Mouse (Mus musculus) stomach, embryonic 14.5 days (tissue): Measurements from ENCODE around the gene Mrpl53. TPM values are rescaled to one million over a fixed set of nuclear protein-coding genes. Genes with fewer than 3 reads are reported as not detected.

Experiments
- ATAC-seq: fragments of 200-750 bp; cut with Nextera tagmentation; 2 replicates; pipeline ENCODE4 v1.8.0; 2017; ENCODE audit warnings: low read depth, moderate TSS enrichment; ENCODE audit not compliant: insufficient number of reproducible peaks, insufficient read depth, low FRiP score
- H3K27ac ChIP-seq: fragments of 300-500 bp; sonication (generic); 2 replicates; pipeline ENCODE4 v1.5.1; 2014; ENCODE audit warnings: mild to moderate bottlenecking, low read length, moderate library complexity, mixed read lengths
- H3K27me3 ChIP-seq: fragments of 300-500 bp; sonication (generic); 2 replicates; pipeline ENCODE4 v1.6.1; 2014; ENCODE audit warnings: low read length, control low read depth, mixed read lengths; ENCODE audit not compliant: control insufficient read depth, insufficient read depth
- H3K36me3 ChIP-seq: fragments of 300-500 bp; sonication (generic); 2 replicates; pipeline ENCODE4 v1.6.1; 2014; ENCODE audit warnings: mild to moderate bottlenecking, control low read depth, low read length, moderate library complexity, mixed read lengths; ENCODE audit not compliant: control insufficient read depth, insufficient read depth
- H3K4me1 ChIP-seq: fragments of 300-500 bp; sonication (generic); 2 replicates; pipeline ENCODE4 v1.6.1; 2014; ENCODE audit warnings: low read length, control low read depth, mixed read lengths; ENCODE audit not compliant: control insufficient read depth, insufficient read depth
- H3K4me2 ChIP-seq: fragments of 300-500 bp; sonication (generic); replicated peaks from 2 replicates; pipeline ENCODE4 v1.6.1; 2014; ENCODE audit warnings: low read depth, low read length, control low read depth
- H3K4me3 ChIP-seq: fragments of 300-500 bp; sonication (generic); 2 replicates; pipeline ENCODE4 v1.5.1; 2014; ENCODE audit warnings: low read depth, low read length, control low read depth
- H3K9ac ChIP-seq: fragments of 300-500 bp; sonication (generic); replicated peaks from 2 replicates; pipeline ENCODE4 v1.6.1; 2014; ENCODE audit warnings: low read depth, mild to moderate bottlenecking, control low read depth, low read length, moderate library complexity, mixed read lengths
- H3K9me3 ChIP-seq: fragments of 300-500 bp; sonication (generic); 2 replicates; pipeline ENCODE4 v1.6.1; 2016; ENCODE audit warnings: low read depth, low read length, control low read depth; ENCODE audit not compliant: control insufficient read depth
- WGBS: fragments of 180-500 bp; shearing (Covaris S2); extraction: QIAGEN DNeasy Blood & Tissue Kit; methylation state at CpG from one replicate; pipeline ENCODE4 v1.1.7; 2014; 5-methylcytosine and 5-hydroxymethylcytosine counted together
- polyA plus RNA-seq: library from polyadenylated mRNA; unstranded; fragments of >200 nt; fragmentation: Nextera tagmentation; extraction: Ambion mirVana; gene quantifications from 2 replicates; pipeline ENCODE4 v1.2.1, GENCODE M21; 2014

Gene Mrpl53
- polyA plus RNA-seq, result 114 and 129 TPM in 2 replicates

GRCm38 (mm10) chr6:83108762-83109668, at the start of gene Mrpl53:
Gene Mrpl53, plus strand, starts transcription at chr6:83109040.
- Histone ChIP-seq H3K4me3 (peak within 1 kb of the TSS; percentile 96), H3K36me3 (peaks cover 4% of the 10 kb centered on the region; the same call in 1 of the 2 replicates), H3K9me3 (no peaks in the 10 kb centered on the region), H3K4me1 (peaks cover 17% of the 10 kb centered on the region), H3K4me2 (peak within 1 kb of the TSS; percentile 87), H3K27ac (peak within 1 kb of the TSS; percentile 78), H3K27me3 (no peaks in the 10 kb centered on the region), H3K9ac (peak within 1 kb of the TSS; percentile 94)
- under 1% methylated on average over 76 of the region's 76 CpGs for WGBS
- peak; percentile 83 for ATAC-seq

- no peak overlapping the region for H3K9ac ChIP-seq
- ATAC-seq, result no peak
- peaks cover under 1% of the 10 kb centered on the region; the same call in 1 of the 2 replicates for H3K4me1 ChIP-seq
- no peak overlapping the region for H3K4me3 ChIP-seq
- peaks cover 71% of the 10 kb centered on the region for H3K27me3 ChIP-seq
- no peak overlapping the region for H3K27ac ChIP-seq
- H3K9me3 ChIP-seq, result no peaks in the 10 kb centered on the region
- no peaks in the 10 kb centered on the region for H3K36me3 ChIP-seq
- WGBS, result 39% methylated on average over 8 of the region's 8 CpGs
- no peak overlapping the region for H3K4me2 ChIP-seq
These were observed 42.8 kb upstream of the Mrpl53 start for GRCm38 (mm10) chr6:83065995-83066394.

DNA sequence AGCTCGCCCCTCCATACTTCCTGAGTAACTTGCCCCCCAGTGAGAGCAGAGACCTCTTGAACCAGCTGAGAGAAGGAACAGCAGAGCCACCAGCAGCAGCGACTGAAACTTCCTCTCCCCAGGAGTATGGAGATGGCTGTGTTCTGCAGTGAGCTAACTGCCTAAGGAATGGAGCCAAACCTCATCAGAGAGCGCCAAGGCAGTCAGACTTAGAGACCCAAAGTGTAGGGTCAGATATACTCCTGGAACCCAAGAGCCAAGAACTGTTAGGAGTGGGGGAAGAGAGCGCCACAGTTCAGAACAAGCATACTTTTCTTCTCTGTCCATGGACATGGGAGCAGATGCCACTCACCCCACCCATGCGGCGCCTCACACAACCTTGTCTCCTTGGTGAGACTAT, 42.4 kb upstream of the Mrpl53 start:
- ATAC-seq, result no peak
- no peak overlapping the region for H3K4me2 ChIP-seq
- H3K9ac ChIP-seq, result no peak overlapping the region
- H3K9me3 ChIP-seq, result no peaks in the 10 kb centered on the region
- H3K4me1 ChIP-seq, result peaks cover 5% of the 10 kb centered on the region; the same call in 1 of the 2 replicates
- H3K27ac ChIP-seq, result no peak overlapping the region
- H3K4me3 ChIP-seq, result no peak overlapping the region
- no peaks in the 10 kb centered on the region for H3K36me3 ChIP-seq
- WGBS, result 25% methylated on average over 6 of the region's 6 CpGs
- H3K27me3 ChIP-seq, result peaks cover 75% of the 10 kb centered on the region

DNA sequence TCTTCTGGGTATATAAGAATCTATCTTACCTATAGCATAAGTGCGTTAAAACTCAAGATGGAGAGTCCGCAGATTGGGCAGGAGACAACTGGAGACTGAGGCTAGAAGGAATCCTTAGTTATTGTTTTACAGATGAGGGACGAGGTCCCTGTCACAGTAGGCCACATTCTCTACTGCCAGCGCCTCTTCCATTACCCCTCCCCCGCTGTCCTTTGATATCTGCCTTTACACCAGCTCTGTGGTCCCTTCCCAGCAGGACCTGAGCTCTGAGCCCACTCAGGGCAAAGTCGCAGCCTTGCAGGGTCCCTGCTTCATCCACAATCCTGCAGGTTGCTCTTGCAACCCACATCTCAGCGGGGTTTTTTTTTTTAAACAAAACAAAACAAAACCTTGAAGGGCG, 40.6 kb upstream of the Mrpl53 start:
- WGBS, result 6% methylated on average over 8 of the region's 8 CpGs
- no peak overlapping the region for H3K27ac ChIP-seq
- no peaks in the 10 kb centered on the region for H3K36me3 ChIP-seq
- ATAC-seq, result no peak
- peaks cover 84% of the 10 kb centered on the region for H3K27me3 ChIP-seq
- peak overlapping the region; percentile 28; the same call in 1 of the 2 replicates for H3K4me2 ChIP-seq
- peak overlapping the region; percentile 26; the same call in 1 of the 2 replicates for H3K4me3 ChIP-seq
- peaks cover 5% of the 10 kb centered on the region; the same call in 1 of the 2 replicates for H3K4me1 ChIP-seq
- no peaks in the 10 kb centered on the region for H3K9me3 ChIP-seq
- H3K9ac ChIP-seq, result no peak overlapping the region

GRCm38 (mm10) chr6:83068706-83069487, 39.9 kb upstream of the Mrpl53 start:
- WGBS, result 1% methylated on average over 81 of the region's 81 CpGs
- Histone ChIP-seq H3K27me3 (peaks cover 83% of the 10 kb centered on the region), H3K27ac (no peak overlapping the region), H3K4me2 (peak overlapping the region; percentile 28), H3K9me3 (no peaks in the 10 kb centered on the region), H3K9ac (no peak overlapping the region), H3K36me3 (no peaks in the 10 kb centered on the region), H3K4me3 (peak overlapping the region; percentile 26), H3K4me1 (peaks cover 5% of the 10 kb centered on the region; the same call in 1 of the 2 replicates)
- ATAC-seq, result no peak

DNA sequence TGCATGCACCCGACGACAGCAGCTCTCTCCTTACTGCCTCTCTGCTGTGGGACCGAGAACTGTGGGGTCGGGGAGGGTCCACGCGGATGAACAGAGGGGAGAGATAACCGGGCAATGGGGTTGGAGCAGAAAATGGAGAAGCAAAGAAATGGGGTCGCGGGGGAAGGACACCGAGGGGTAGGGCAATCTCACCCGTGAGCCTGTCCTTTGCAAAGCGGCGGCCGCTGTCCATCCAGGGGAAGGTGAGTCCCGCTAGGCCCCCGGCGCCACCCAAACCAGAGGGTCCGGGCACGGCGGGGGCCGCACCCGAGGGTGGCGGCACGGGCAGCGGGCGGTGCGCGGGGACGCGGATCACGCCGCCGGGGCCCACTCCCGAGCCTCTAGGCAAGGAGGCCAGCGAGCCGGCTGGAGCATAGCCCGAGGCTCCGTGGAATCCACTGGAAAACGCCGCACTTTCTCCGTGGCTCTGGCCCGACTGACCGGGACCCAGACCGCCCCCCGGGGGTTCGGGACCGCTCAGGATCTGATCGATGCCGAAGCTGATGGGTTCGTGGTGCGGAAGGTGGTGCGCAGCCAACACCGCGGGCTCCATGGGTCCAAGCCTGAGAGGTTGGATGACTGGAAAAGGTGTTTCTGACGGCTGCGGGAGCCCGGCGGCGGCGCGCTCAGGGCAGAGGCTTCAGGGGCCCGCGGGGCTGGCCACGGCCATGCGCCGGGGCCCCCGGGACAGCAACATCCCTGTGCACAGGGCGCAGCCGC, 39.2 kb upstream of the Mrpl53 start:
- H3K9ac ChIP-seq, result no peak overlapping the region
- no peaks in the 10 kb centered on the region for H3K9me3 ChIP-seq
- ATAC-seq, result peak; percentile 17; the same call in 1 of the 2 replicates
- H3K36me3 ChIP-seq, result no peaks in the 10 kb centered on the region
- peak overlapping the region; percentile 3; the same call in 1 of the 2 replicates for H3K4me2 ChIP-seq
- WGBS, result under 1% methylated on average over 69 of the region's 69 CpGs
- H3K27me3 ChIP-seq, result peaks cover 83% of the 10 kb centered on the region
- peak overlapping the region; percentile 26 for H3K4me3 ChIP-seq
- H3K4me1 ChIP-seq, result peaks cover 5% of the 10 kb centered on the region; the same call in 1 of the 2 replicates
- H3K27ac ChIP-seq, result no peak overlapping the region

DNA sequence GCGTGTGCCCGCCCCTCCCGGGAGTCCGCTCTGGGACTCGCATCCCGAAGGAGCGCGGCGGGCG, 38.8 kb upstream of the Mrpl53 start, which contains the start of gene Tlx2:
Gene Tlx2, minus strand, starts transcription at position 47 of the 64 bp plus-strand sequence.
- no peaks in the 10 kb centered on the region for H3K36me3 ChIP-seq
- ATAC-seq, result no peak
- no peak within 1 kb of the TSS for H3K9ac ChIP-seq
- WGBS, result 1% methylated on average over 10 of the region's 10 CpGs
- H3K27me3 ChIP-seq, result peaks cover 81% of the 10 kb centered on the region
- peak within 1 kb of the TSS; percentile 26 for H3K4me3 ChIP-seq
- H3K4me2 ChIP-seq, result peak within 1 kb of the TSS; percentile 28
- H3K27ac ChIP-seq, result peak within 1 kb of the TSS; percentile 3; the same call in 1 of the 2 replicates
- no peaks in the 10 kb centered on the region for H3K9me3 ChIP-seq
- peaks cover 5% of the 10 kb centered on the region; the same call in 1 of the 2 replicates for H3K4me1 ChIP-seq
